Mouse (Mus musculus): ENCODE results near the gene Olfr1499.

DNA sequence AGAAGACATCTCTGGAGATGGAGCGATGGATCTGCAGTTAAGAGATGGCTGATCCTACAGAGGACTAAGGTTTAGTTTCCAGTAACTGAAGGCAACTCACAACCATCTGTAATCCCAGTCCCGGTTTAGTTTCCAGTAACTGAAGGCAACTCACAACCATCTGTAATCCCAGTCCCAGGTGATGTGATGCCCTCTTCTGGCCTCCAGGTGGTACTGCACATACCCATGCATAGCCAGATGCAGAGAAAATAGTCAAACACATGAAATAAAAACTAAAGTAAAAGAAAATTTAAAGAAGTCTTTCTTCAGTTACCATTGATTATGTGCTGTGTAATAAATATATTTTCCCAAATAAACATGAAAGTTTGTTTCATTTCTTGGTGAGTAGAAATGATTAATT, 6.4 kb downstream of the Olfr1499 start:
- no peak for TF ChIP-seq CTCF (IDR thresholded peaks at IDR 0.05; ENCODE audit: extremely low read depth, insufficient read depth, insufficient read length, insufficient replicate concordance)
- TF ChIP-seq POLR2A (IDR thresholded peaks at IDR 0.05; ENCODE audit: low read depth, low read length): no peak
